Mouse (Mus musculus) right cerebral cortex, adult 18-20 months (tissue): Measurements from ENCODE around the gene Abca4.

Experiments
- DNase-seq: peaks from one replicate; pipeline ENCODE4 v3.0.0; 2022; ENCODE audit warnings: mixed read lengths

Gene Abca4

DNA sequence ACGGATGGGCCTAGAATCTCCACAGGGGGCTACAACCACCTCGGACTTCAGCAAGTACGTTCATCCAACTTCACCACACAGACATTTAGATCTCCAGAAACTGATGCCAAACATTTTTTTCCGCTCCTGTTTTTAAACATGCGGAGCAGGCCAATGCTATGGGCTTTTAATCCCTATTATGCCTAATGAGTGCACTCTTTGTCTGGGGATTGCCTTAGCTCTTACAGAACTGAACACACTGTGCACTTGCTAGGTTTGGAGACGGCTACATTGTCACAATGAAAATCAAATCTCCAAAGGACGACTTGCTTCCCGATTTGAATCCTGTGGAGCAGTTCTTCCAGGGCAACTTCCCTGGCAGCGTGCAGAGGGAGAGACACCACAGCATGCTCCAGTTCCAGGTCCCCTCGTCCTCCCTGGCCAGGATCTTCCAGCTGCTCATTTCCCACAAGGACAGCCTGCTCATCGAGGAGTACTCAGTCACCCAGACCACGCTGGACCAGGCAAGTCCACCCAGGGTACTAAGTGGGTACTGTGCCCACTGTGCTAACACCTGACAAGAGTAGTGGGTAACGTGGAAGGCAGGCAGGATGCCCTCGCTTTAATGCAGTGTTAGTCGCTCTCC is 129.4 kb downstream of the Abca4 start:
- DNase-seq = no peak

- no peak for DNase-seq
These were observed 131.8 kb downstream of the Abca4 start for GRCm38 (mm10) chr3:122176018-122176417.

- DNase-seq = no peak
These were observed 132.6 kb downstream of the Abca4 start for GRCm38 (mm10) chr3:122176706-122177390.

GRCm38 (mm10) chr3:122184109-122184508 is 139.9 kb downstream of the Abca4 start:
- no peak for DNase-seq

- DNase-seq = no peak
These were observed 142.7 kb downstream of the Abca4 start for GRCm38 (mm10) chr3:122186975-122187374.

GRCm38 (mm10) chr3:122196621-122197298 is 152.5 kb downstream of the Abca4 start:
- no peak for DNase-seq

DNA sequence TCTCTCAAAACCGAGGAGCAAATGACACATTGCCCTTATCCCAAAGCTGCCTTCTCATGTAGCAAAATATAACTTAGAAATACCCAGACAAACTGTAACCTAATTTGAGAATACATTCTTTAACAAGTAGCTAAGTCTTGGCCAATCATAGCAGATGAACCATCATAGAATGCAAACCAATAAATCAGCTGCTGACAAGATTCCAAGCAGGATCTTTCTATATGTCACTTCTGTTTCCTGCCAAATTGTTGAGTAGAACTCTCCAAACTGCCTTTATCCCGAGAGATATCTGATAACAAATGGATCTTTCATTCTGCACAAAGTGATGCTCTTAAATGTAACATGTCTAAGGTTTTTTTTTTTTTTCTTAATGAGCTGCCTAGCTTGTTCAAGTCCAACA is 154.3 kb downstream of the Abca4 start:
- no peak for DNase-seq

GRCm38 (mm10) chr3:122198966-122199381 is 154.7 kb downstream of the Abca4 start:
- DNase-seq = no peak

GRCm38 (mm10) chr3:122199600-122199999 is 155.4 kb downstream of the Abca4 start:
- no peak for DNase-seq

- DNase-seq = no peak
These were observed 155.8 kb downstream of the Abca4 start for GRCm38 (mm10) chr3:122200017-122200416.

- peak; percentile 4 for DNase-seq
These were observed 156.2 kb downstream of the Abca4 start for GRCm38 (mm10) chr3:122200447-122200846.

- DNase-seq = no peak
These were observed 158.1 kb downstream of the Abca4 start for GRCm38 (mm10) chr3:122202307-122202732.

GRCm38 (mm10) chr3:122203675-122204329 is 159.6 kb downstream of the Abca4 start:
- DNase-seq = no peak

- no peak for DNase-seq
These were observed 161.5 kb downstream of the Abca4 start for GRCm38 (mm10) chr3:122205753-122206152.

DNA sequence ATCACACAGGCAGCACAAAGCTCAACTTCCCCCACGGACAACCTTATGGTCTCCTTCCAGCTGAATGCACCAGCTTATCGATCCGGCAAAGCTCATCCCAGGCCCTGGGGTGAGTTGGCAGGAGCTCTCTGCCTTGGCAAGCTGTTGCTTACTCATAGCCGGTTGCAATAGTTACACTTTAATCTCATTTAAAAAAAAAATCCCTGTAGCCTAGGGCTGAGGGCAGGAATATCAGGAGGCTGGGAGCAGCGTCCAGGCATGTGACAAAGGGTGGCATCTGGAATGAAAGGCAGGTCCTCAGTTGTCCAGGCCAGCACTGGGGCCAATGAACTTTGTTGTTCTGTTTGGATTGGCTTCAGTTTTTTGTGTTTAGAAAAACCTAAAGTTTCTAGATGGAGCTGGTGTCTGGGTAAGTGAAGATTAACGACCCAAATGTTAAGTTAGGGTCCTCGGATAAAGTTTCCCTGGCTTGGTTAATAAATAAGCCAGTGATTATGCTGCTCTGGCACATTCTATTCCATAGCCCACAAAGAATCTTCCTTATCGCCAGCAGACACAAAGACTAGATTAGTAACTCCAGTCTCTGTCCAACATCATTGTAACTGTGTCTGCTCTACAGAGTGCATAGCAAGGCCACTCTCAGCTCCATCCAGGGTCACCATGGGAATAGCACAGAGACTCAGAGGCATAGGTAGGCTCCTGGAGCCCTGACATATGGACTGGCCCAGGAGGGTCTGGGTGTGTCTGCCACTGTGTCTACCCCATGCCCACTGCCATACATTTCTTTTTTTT is 162.2 kb downstream of the Abca4 start:
- no peak for DNase-seq

- DNase-seq = no peak
These were observed 163.5 kb downstream of the Abca4 start for GRCm38 (mm10) chr3:122207766-122208165.

DNA sequence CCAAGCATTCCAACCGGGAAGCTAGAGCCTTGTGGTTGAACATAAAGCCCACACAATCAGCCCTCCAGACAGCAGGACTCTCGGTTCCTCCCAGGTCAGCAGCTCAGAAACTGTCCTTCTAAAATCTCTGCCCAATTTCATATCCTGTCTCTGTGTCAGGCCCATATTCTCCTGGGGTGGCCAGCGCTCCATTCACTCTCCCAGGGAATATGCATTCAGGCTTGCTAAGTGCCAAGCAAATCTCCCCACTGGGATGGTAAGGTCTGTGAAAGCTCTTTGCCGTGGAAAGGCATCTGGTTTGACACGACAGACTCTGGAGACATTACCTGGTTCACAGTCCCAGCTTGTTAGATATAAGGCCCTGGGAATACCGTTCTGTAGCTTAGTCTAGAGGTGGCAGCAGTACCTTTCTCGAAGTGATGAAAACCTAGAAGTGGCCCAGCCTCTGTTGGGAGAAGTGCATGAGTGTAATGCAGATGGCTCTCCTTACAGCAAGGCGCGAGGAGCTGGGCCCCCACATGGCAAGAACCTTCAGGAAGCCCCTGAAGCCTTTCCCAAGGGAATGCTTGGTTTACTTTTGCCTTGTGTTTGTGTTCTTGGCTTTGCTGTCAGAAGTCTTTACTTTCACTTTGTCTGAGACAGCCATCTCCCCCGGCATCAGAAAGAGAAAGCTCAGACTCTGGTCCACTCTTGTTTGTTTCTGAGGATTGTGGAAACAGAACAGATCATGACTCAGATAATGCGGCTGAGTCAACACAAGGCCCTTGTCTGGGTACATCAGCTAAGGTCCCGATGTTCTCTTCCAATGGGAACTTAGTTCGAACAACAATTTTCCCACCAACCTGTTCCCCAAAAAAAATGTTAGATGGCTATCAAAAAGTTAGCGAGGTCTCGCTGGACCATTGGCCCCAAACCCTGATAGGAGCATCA is 164.3 kb downstream of the Abca4 start:
- DNase-seq = no peak

DNA sequence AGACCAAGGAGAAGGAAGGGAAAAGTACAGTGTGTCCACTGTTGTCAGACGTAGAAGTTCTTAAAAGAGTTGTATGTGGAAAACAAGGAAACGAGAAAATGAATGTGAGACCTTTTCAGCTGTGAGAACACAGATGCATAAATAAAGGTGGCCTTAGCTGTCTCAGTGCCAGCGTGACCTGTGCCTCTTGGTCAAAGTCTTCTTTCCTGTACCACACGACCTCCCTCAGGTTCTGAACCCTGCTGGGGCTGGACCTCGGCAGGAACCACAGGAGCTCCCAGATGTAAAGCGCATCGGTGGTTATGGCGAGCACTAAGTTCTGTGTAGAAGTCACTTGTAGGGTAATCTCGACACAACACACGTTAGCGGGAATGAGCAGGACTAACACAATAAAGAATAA is 165.3 kb downstream of the Abca4 start:
- DNase-seq = no peak

- no peak for DNase-seq
These were observed 166.2 kb downstream of the Abca4 start for GRCm38 (mm10) chr3:122210434-122210833.

- no peak for DNase-seq
These were observed 166.6 kb downstream of the Abca4 start for GRCm38 (mm10) chr3:122210846-122211245.

- DNase-seq = no peak
These were observed 167.3 kb downstream of the Abca4 start for GRCm38 (mm10) chr3:122211446-122212125.
